Mouse (Mus musculus) megakaryocyte-erythroid progenitor cell, adult 5-6 weeks (primary cell): ENCODE results near the gene Rpgrip1. TPM values are rescaled to one million over a fixed set of nuclear protein-coding genes. Genes with fewer than 3 reads are reported as not detected.
A peak's percentile ranks its signal among the peaks of the same experiment; 100 is the strongest.

Source experiments
- ATAC-seq: replicated peaks from 2 replicates; pipeline ENCODE4 v1.8.0; 2016; ENCODE audit warnings: mild to moderate bottlenecking, inconsistent platforms; ENCODE audit not compliant: severe bottlenecking, poor library complexity, low FRiP score, low TSS enrichment
- total RNA-seq, 2 experiments: library from RNA; stranded (forward) in 1 of 2; stranded (reverse) in 1 of 2; fragments of 200-1000, 215-1000 nt in 1 of 2; fragments of >200 nt in 1 of 2; fragmentation: Nextera tagmentation in 1 of 2; gene quantifications; 2 replicates each; pipeline ENCODE4 v1.2.3; 2014 to 2017

Rpgrip1 gene
- total RNA-seq, 2 experiments from 2014 or later, result 7.1 to 9.1 TPM

- no peak for ATAC-seq
Measured at GRCm38 (mm10) chr14:52117241-52117640, 6.7 kb downstream of the Rpgrip1 start.

GRCm38 (mm10) chr14:52118456-52118822 is 7.9 kb downstream of the Rpgrip1 start:
- peak; percentile 35; the same call in 1 of the 2 replicates for ATAC-seq

DNA sequence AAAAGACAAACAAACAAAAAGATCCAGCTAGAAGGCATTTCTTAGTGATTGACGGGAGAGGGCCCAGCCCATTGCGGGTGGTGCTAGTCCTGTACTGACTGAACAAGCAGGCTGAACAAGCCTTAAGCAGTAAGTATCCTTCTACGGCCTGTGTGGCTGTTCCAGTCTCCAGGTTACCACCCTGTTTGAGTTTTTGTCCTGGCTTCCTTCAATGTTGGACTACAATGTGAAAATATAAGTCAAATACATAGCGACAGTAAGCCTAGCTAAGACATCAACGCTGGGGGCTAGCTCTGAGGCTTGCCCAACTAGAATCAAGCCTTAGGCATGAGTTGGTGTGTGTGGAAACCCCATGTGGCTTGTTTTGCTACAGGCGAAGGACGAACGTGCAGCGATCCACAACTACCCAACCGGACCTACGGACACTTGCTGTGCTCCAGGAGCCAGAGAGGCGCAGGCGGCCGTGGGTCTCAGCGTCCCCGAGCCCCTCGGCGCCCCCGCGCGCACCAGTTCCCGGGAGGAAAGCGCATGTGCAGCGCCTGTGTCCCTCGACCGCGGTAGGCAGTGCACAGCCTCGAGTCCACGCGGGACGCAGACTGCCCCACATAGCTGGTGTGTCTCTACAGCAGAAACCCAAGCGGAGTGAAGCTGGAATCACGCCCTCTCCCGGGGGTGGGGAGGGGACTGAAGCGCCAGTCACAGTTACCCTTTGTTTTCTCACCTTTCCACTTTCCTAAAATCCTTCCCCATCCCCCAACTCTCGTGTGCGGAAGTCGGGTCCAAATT is 8.5 kb downstream of the Rpgrip1 start:
- peak; percentile 82 for ATAC-seq

DNA sequence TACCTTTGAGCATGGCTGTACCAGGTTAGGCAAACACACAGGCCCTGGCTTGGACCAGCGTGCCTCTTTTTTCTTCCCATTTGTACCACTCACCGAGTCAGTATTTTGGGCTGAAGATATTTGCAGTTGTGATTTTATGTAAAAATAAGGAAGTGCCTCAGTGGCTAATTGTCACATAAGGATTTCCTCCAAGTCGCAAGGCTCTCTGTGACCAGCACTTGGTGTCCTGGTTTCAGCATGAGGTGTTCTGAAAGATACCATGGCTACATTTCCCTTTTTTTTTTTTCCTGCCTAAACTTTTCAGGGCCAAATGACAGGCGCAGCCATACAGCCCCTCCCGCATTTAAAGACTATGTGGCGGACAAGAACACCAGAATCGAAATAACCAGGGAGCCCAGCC is 9.7 kb downstream of the Rpgrip1 start:
- no peak for ATAC-seq

GRCm38 (mm10) chr14:52123918-52124317 is 13.4 kb downstream of the Rpgrip1 start:
- peak; percentile 71 for ATAC-seq

GRCm38 (mm10) chr14:52124636-52125035 is 14.1 kb downstream of the Rpgrip1 start:
- no peak for ATAC-seq

DNA sequence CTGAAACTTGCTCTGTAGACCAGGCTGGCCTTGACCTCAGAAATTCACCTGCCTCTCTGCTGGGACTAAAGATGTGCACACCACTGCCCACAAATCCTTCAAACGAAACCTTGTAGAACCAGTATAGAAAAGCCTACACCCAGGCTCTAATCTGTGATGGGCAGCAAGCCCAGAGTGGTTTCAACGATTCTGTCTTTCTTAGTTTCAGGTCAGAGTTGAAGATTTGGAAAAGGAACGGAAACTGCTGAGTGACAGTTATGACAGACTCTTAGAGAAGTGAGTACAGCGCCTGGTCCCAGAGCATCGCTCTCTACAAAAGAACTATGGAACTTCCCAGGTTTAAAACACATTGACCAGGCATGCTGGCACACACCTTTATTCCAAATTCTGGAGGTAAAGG is 23.1 kb downstream of the Rpgrip1 start:
- peak; percentile 31 for ATAC-seq

DNA sequence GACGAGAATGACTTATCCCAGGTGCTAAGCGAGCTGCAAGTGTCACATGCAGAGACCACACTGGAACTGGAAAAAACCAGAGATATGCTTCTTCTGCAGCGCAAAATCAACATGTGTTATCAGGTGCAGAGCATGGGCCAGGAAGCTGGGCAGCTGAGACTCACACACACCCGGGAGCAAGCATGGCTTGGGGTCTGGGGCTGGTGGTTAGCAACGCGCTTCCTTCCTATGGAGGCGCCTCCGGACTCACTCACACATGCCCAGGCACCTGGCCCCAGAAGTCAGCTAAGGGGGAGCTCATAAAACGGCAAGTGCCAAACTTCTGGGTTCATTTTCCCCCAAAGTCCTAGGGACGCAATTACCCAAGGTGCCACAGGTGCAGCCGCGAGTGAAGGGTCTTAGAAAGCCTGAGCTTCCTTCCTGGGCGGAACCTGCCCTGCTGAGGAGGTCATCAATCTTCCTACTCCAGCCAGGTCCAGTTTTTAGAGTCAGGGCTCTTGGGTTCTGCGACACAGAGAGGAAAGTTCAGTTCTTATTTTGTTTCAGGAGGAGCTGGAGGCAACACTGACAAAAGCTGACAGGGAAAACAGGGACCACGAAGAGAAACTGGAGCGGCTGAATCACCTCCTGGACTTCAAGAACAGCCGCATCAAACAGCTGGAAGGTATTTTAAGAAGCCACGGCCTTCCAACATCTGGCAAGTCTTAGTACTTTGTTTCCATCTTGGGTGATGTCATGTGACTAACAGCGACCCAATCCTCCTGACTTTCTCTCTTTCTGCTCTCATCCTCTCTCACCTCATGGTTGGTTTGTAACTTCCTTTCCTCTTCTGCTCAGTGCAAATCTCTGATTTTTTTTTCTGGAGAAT is 30.3 kb downstream of the Rpgrip1 start:
- peak; percentile 73 for ATAC-seq

GRCm38 (mm10) chr14:52141445-52142127 is 31.1 kb downstream of the Rpgrip1 start:
- ATAC-seq, result peak; percentile 28; the same call in 1 of the 2 replicates

- no peak for ATAC-seq
Measured at GRCm38 (mm10) chr14:52144165-52144564, 33.7 kb downstream of the Rpgrip1 start.

- ATAC-seq, result no peak
Measured at GRCm38 (mm10) chr14:52146540-52146939, 36.0 kb downstream of the Rpgrip1 start.

GRCm38 (mm10) chr14:52149888-52150287 is 39.4 kb downstream of the Rpgrip1 start:
- ATAC-seq, result no peak

DNA sequence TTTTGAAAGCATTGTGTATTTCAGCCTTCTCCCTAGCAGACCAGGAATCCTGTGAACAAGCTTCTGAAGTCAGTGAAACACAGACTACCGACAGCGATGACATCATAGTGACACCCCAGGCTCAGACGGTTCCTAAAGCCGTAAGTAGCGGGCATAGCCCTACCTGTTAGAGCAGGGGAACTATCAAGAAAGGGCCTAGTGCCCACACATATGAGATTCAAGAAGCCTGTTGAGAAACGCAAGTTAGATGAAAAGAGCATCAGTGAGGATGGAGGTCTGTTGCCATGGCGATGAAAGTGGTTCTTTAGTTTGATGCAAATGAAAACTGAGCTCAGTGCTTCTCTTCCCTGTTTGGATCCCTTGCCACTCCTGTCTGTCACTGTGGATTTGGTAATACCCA is 41.7 kb downstream of the Rpgrip1 start:
- no peak for ATAC-seq

DNA sequence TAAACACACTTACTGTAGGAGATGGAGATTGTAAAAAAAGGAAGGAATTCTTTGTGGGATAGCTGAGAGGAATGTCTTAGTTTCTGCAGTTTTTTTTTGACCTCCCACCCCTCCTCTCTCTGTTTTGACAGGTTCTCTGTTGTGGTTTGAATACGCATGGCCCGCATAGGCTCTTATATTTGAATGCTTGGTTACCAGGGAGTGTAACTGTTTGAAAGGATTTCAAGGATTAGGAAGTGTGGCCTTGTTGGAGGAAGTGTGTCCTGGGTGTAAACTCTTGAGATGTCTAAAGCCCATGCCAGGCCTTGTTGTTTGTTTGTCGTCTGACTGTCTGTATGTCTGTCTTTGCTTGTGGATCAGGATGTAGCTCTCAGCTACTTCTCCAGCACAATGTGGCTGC is 42.1 kb downstream of the Rpgrip1 start:
- ATAC-seq, result no peak

DNA sequence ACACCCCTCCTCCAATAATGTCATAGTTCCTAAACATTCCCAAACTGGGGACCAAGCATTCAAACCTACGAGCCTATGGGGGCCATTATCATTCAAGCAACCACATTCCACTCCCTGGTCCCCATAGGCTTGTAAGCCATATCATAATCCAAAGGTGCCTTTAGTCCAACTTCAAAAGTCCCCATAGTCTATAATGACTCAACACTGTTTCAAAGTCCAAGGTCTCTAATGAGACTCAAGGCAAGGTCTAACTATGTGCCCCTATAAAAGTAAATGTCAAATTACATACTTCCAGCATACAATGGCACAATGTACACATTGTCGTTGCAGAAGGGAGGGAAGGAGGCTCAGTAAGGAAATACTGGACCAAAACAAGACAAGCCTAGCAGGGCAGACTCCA is 44.5 kb downstream of the Rpgrip1 start:
- no peak for ATAC-seq

DNA sequence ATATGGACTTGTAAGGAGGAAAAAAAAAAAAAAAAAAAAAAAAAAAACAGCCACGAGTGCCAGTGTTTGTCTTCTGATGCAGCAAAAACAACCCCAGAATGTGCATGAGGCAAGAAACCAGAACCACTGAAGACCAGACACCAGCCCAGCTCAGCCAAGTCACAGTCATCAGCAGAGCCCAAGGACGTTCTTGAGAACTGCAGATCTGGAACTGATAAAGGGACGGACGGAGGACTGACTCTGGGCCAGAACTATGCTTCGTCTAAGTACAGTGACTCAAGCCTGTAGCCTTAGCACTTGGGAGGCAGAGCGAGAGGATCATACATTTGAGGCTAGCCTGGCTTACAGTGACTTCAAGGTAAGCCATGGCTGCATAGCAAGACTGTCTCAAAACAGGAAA is 50.4 kb downstream of the Rpgrip1 start:
- ATAC-seq, result no peak

DNA sequence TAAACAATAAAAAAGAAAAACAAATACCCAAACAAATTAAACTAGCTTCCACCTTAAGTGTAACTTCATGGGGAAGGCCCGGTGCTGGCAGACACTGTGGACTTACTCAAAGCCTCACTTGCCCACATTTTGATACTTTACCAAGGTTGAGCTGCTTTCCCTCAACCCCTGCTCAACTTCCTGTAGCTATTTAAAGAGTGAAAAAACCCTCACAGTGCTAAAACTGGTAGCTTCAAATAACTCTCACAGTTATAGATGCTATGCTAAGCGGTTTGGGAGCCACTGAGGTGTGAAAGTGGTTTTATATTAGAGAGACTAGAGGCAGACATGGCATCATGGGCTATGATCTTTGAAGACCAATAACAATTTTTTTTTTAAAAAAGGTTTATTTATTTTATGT is 56.1 kb downstream of the Rpgrip1 start:
- ATAC-seq, result no peak

GRCm38 (mm10) chr14:52188788-52189187 is 78.3 kb downstream of the Rpgrip1 start:
- no peak for ATAC-seq

GRCm38 (mm10) chr14:52189519-52189918 is 79.0 kb downstream of the Rpgrip1 start:
- no peak for ATAC-seq

DNA sequence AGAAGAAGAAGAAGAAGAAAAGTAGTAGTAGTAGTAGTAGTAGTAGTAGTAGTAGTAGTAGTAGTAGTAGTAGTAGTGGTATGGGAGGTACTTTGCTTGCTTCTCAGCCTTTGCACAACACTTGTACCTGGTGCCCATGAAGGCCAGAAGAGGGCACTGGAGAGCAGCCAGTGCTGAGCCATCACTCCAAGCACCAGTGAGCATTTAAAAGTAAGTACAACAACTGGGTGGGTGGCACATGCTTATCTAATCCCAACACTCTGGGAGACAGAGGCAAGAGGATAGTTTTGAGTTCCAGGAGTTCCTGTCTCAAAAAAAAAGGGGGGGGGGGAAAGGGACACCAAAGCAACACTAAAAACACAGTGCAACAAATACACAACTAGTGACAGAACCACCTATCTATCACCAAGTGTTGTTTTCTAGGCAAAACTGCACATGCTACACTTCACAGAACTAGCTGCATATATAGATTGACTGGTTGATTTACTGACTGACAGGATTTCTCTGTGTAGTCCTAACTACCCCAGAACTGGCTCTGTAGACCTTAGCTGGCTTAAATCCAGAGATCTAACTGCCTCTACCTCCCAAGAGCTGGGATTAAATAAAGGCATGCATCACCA is 80.3 kb downstream of the Rpgrip1 start:
- ATAC-seq, result peak; percentile 92
